Mouse (Mus musculus) midbrain, embryonic 14.5 days (tissue): ENCODE data around the gene Capn9. TPM values are rescaled to one million over a fixed set of nuclear protein-coding genes. Genes with fewer than 3 reads are reported as not detected.

Experiments used
- ATAC-seq: fragments of 200-750 bp; cut with Nextera tagmentation; 2 replicates; pipeline ENCODE4 v1.8.0; 2017; ENCODE audit warnings: moderate number of reproducible peaks, moderate library complexity; ENCODE audit not compliant: low FRiP score, low TSS enrichment
- DNase-seq: peaks from one replicate; pipeline ENCODE4 v3.0.0-alpha.2; 2015
- H3K27ac ChIP-seq: fragments of 300-500 bp; sonication (generic); replicated peaks from 2 replicates; pipeline ENCODE4 v1.5.1; 2014; ENCODE audit warnings: mild to moderate bottlenecking, low read depth, low read length, moderate library complexity
- H3K27me3 ChIP-seq: fragments of 300-500 bp; sonication (generic); 2 replicates; pipeline ENCODE4 v1.6.1; 2014; ENCODE audit warnings: low read length, control low read depth, mixed read lengths; ENCODE audit not compliant: control insufficient read depth, insufficient read depth
- H3K36me3 ChIP-seq: fragments of 300-500 bp; sonication (generic); 2 replicates; pipeline ENCODE4 v1.6.1; 2014; ENCODE audit warnings: low read length, control low read depth; ENCODE audit not compliant: control insufficient read depth, insufficient read depth
- H3K4me1 ChIP-seq: fragments of 300-500 bp; sonication (generic); 2 replicates; pipeline ENCODE4 v1.6.1; 2014; ENCODE audit warnings: mild to moderate bottlenecking, antibody characterized with exemption, low read length, control low read depth; ENCODE audit not compliant: control insufficient read depth, insufficient read depth
- H3K4me2 ChIP-seq: fragments of 300-500 bp; sonication (generic); 2 replicates; pipeline ENCODE4 v1.6.1; 2014; ENCODE audit warnings: mild to moderate bottlenecking, low read length, moderate library complexity
- H3K4me3 ChIP-seq: fragments of 300-500 bp; sonication (generic); replicated peaks from 2 replicates; pipeline ENCODE4 v1.5.1; 2014; ENCODE audit warnings: low read depth, low read length
- H3K9ac ChIP-seq: fragments of 300-500 bp; sonication (generic); replicated peaks from 2 replicates; pipeline ENCODE4 v1.6.1; 2014; ENCODE audit warnings: mild to moderate bottlenecking, low read length, moderate library complexity
- H3K9me3 ChIP-seq: fragments of 300-500 bp; sonication (generic); 2 replicates; pipeline ENCODE4 v1.6.1; 2016; ENCODE audit warnings: low read length, control low read depth, mixed read lengths; ENCODE audit not compliant: control insufficient read depth
- WGBS: fragments of 180-500 bp; shearing (Covaris S2); extraction: QIAGEN DNeasy Blood & Tissue Kit; methylation state at CpG from one replicate; pipeline ENCODE4 v1.1.7; 2014; 5-methylcytosine and 5-hydroxymethylcytosine counted together
- polyA plus RNA-seq: library from polyadenylated mRNA; unstranded; fragments of >200 nt; fragmentation: Nextera tagmentation; extraction: Ambion mirVana; gene quantifications from 2 replicates; pipeline ENCODE4 v1.2.1, GENCODE M21; 2014

Gene Capn9
- polyA plus RNA-seq, 1 experiment from 2014 or later: 0.09 TPM

- H3K4me2 ChIP-seq: no peak overlapping the region
Measured at GRCm38 (mm10) chr8:124557476-124557875, 18.4 kb upstream of the Capn9 start.

GRCm38 (mm10) chr8:124567126-124567525 lies 8.8 kb upstream of the Capn9 start:
- Histone ChIP-seq H3K4me1 (no peaks in the 10 kb centered on the region), H3K36me3 (no peaks in the 10 kb centered on the region), H3K27me3 (no peaks in the 10 kb centered on the region), H3K27ac (no peak overlapping the region), H3K9ac (no peak overlapping the region), H3K9me3 (no peaks in the 10 kb centered on the region), H3K4me3 (no peak overlapping the region), H3K4me2 (no peak overlapping the region)
- 87% methylated on average over 6 of the region's 6 CpGs for WGBS
- ATAC-seq (no peak), DNase-seq (no peak)

More at GRCm38 (mm10) chr8:124557476-124557875, 18.4 kb upstream of the Capn9 start:
- Histone ChIP-seq H3K27ac (0 out of 2 replicates have a peak overlapping the region, but pooled peaks have one; percentile 5), H3K4me1 (no peaks in the 10 kb centered on the region), H3K27me3 (no peaks in the 10 kb centered on the region), H3K9me3 (no peaks in the 10 kb centered on the region), H3K4me3 (no peak overlapping the region), H3K36me3 (peaks cover 4% of the 10 kb centered on the region; the same call in 1 of the 2 replicates), H3K9ac (no peak overlapping the region)
- WGBS: 65% methylated on average over 5 of the region's 5 CpGs
- DNase-seq (no peak), ATAC-seq (no peak)

- Histone ChIP-seq H3K9ac (no peak overlapping the region), H3K27ac (no peak overlapping the region), H3K36me3 (no peaks in the 10 kb centered on the region), H3K9me3 (no peaks in the 10 kb centered on the region), H3K4me1 (no peaks in the 10 kb centered on the region), H3K4me2 (no peak overlapping the region), H3K4me3 (no peak overlapping the region), H3K27me3 (no peaks in the 10 kb centered on the region)
- DNase-seq: no peak
- no peak for ATAC-seq
- 87% methylated on average over 3 of the region's 3 CpGs for WGBS
Measured at GRCm38 (mm10) chr8:124567584-124567983, 8.3 kb upstream of the Capn9 start.

GRCm38 (mm10) chr8:124569100-124569499 lies 6.8 kb upstream of the Capn9 start:
- Histone ChIP-seq H3K4me3 (no peak overlapping the region), H3K27ac (no peak overlapping the region), H3K36me3 (no peaks in the 10 kb centered on the region), H3K4me2 (no peak overlapping the region), H3K9ac (no peak overlapping the region), H3K9me3 (no peaks in the 10 kb centered on the region), H3K27me3 (no peaks in the 10 kb centered on the region), H3K4me1 (no peaks in the 10 kb centered on the region)
- 67% methylated on average over 2 of the region's 2 CpGs for WGBS
- no peak for DNase-seq
- ATAC-seq: no peak

GRCm38 (mm10) chr8:124569593-124569992 lies 6.3 kb upstream of the Capn9 start, which contains the start of gene Agt:
Gene Agt (minus strand): TSS chr8:124569706.
- H3K4me2 ChIP-seq: no peak within 1 kb of the TSS
- 93% methylated on average over 2 of the region's 2 CpGs for WGBS
- ATAC-seq: no peak
- H3K27ac ChIP-seq: no peak within 1 kb of the TSS
- no peak within 1 kb of the TSS for H3K9ac ChIP-seq
- H3K9me3 ChIP-seq: no peaks in the 10 kb centered on the region
- H3K36me3 ChIP-seq: no peaks in the 10 kb centered on the region
- H3K27me3 ChIP-seq: no peaks in the 10 kb centered on the region
- no peak for DNase-seq
- no peaks in the 10 kb centered on the region for H3K4me1 ChIP-seq
- H3K4me3 ChIP-seq: no peak within 1 kb of the TSS

GRCm38 (mm10) chr8:124571732-124572429 lies 4.0 kb upstream of the Capn9 start:
- no peak for DNase-seq
- Histone ChIP-seq H3K9ac (no peak overlapping the region), H3K36me3 (no peaks in the 10 kb centered on the region), H3K4me2 (no peak overlapping the region), H3K4me3 (no peak overlapping the region), H3K9me3 (no peaks in the 10 kb centered on the region), H3K27me3 (no peaks in the 10 kb centered on the region), H3K27ac (no peak overlapping the region), H3K4me1 (no peaks in the 10 kb centered on the region)
- ATAC-seq: no peak
- WGBS: 75% methylated on average over 8 of the region's 8 CpGs

- H3K9me3 ChIP-seq: no peaks in the 10 kb centered on the region
- H3K9ac ChIP-seq: no peak overlapping the region
- no peaks in the 10 kb centered on the region for H3K27me3 ChIP-seq
- H3K27ac ChIP-seq: no peak overlapping the region
- H3K4me2 ChIP-seq: no peak overlapping the region
- ATAC-seq (no peak), DNase-seq (no peak)
- no peaks in the 10 kb centered on the region for H3K4me1 ChIP-seq
- H3K36me3 ChIP-seq: no peaks in the 10 kb centered on the region
- H3K4me3 ChIP-seq: no peak overlapping the region
Measured at GRCm38 (mm10) chr8:124572430-124572775, 3.5 kb upstream of the Capn9 start.

GRCm38 (mm10) chr8:124573552-124574340 lies 2.2 kb upstream of the Capn9 start:
- no peak for ATAC-seq
- DNase-seq: peak; percentile 92
- no peaks in the 10 kb centered on the region for H3K36me3 ChIP-seq
- H3K27ac ChIP-seq: no peak overlapping the region
- no peak overlapping the region for H3K4me2 ChIP-seq
- no peak overlapping the region for H3K4me3 ChIP-seq
- no peaks in the 10 kb centered on the region for H3K9me3 ChIP-seq
- H3K4me1 ChIP-seq: no peaks in the 10 kb centered on the region
- WGBS: 61% methylated on average over 15 of the region's 15 CpGs
- no peak overlapping the region for H3K9ac ChIP-seq
- H3K27me3 ChIP-seq: no peaks in the 10 kb centered on the region

GRCm38 (mm10) chr8:124576751-124577150 lies 840 bp downstream of the Capn9 start:
- H3K9ac ChIP-seq: no peak overlapping the region
- WGBS: 87% methylated on average over 1 of the region's 1 CpGs
- ATAC-seq (no peak), DNase-seq (no peak)
- H3K4me3 ChIP-seq: no peak overlapping the region
- H3K27ac ChIP-seq: no peak overlapping the region
- no peaks in the 10 kb centered on the region for H3K36me3 ChIP-seq
- no peaks in the 10 kb centered on the region for H3K27me3 ChIP-seq
- H3K4me1 ChIP-seq: no peaks in the 10 kb centered on the region
- no peak overlapping the region for H3K4me2 ChIP-seq
- no peaks in the 10 kb centered on the region for H3K9me3 ChIP-seq
